Comparison of ENCODE assay signal across 8 mouse cellular contexts in the genomic region with DNA sequence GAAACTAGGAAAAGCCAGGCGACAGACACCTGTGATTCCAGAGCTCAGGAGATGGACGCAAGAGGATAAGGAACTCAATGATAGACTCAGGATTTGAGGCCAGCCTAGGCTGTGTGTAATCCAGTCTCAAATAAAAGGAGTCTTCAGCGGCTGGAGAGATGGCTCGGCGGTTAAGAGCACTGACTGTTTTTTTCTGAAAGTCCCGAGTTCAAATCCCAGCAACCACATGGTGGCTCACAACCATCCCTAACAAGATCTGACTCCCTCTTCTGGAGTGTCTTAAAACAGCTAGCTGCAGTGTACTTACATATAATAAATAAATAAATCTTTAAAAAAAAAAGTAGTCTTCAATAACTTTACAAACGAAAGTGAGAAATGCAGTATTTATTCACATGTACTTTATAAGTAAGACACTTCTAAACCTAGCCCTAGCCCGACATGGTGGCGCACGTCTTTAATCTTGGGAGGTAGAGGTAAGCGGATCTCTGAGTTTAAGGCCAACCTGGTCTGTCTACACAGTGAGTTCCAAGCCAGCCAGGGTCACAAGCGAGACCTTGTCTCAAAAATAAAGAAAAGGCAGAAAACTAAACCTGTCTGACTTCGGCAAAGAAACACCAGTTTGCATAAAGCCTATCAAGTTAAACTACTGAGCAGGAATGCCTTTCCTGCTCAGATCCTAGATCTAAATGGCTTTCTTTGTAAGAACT. TPM values are rescaled to one million over a fixed set of nuclear protein-coding genes. Genes with fewer than 3 reads are reported as not detected.
A peak's percentile ranks its signal among the peaks of the same experiment; 100 is the strongest.
DNase-seq lines count a peak whose midpoint lies in the region; ATAC-seq and TF ChIP-seq lines count a peak whose summit lies in the region.

No protein-coding gene starts in this region.

- 8% methylated on average over 13 of the region's 13 CpGs for WGBS in heart, adult 2 months
- WGBS in forebrain, embryonic 12.5 days = 29% methylated on average over 13 of the region's 13 CpGs

- peak; percentile 47 for TF ChIP-seq CTCF in heart, adult 2 months (IDR thresholded peaks at IDR 0.05)

- ATAC-seq in forebrain, embryonic 12.5 days (ENCODE audit: low FRiP score) = no peak

- 0 out of 2 replicates have a peak, but pooled peaks cover 2% of the 10 kb centered on the region for H3K79me2 ChIP-seq in heart, adult 2 months (replicated peaks; ENCODE audit: control insufficient read depth, insufficient read depth, low read length)

- peaks cover 23% of the 10 kb centered on the region for H3K36me3 ChIP-seq in heart, adult 2 months (ENCODE audit: control insufficient read depth, insufficient read depth, low read length)
- H3K36me3 ChIP-seq in forebrain, embryonic 12.5 days (replicated peaks) = no peaks in the 10 kb centered on the region

- H3K4me3 ChIP-seq in heart, adult 2 months = peak overlapping the region; percentile 87
- peak overlapping the region; percentile 86 for H3K4me3 ChIP-seq in forebrain, embryonic 12.5 days (replicated peaks)

- H3K9ac ChIP-seq in heart, adult 2 months (ENCODE audit: low read depth, low read length) = peak overlapping the region; percentile 87
- H3K9ac ChIP-seq in forebrain, embryonic 12.5 days = peak overlapping the region; percentile 95

- no peaks in the 10 kb centered on the region for H3K27me3 ChIP-seq in heart, adult 2 months (ENCODE audit: control insufficient read depth, insufficient read depth, low read length)
- H3K27me3 ChIP-seq in forebrain, embryonic 12.5 days = no peaks in the 10 kb centered on the region

- TF ChIP-seq EP300 in heart, adult 2 months (IDR thresholded peaks at IDR 0.05; ENCODE audit: insufficient read depth, low read depth, low read length) = no peak

- H3K4me1 ChIP-seq in heart, adult 2 months (ENCODE audit: control insufficient read depth, insufficient read depth, low read length) = peaks cover 7% of the 10 kb centered on the region
- H3K4me1 ChIP-seq in forebrain, embryonic 12.5 days = peaks cover 10% of the 10 kb centered on the region

- H3K9me3 ChIP-seq in forebrain, embryonic 12.5 days = no peaks in the 10 kb centered on the region

- no peak for TF ChIP-seq POLR2A in heart, adult 2 months (IDR thresholded peaks at IDR 0.05; ENCODE audit: insufficient read depth, low read depth, low read length)

- intact Hi-C loops in heart, adult 2 months (cut with DNase I) = no loop called here

- H3K4me2 ChIP-seq in forebrain, embryonic 12.5 days = peak overlapping the region; percentile 75

- peak in 1 of 2 experiments; percentile 12 for DNase-seq in heart, adult 2 months
- no peak for DNase-seq in heart, postnatal 4 days
- DNase-seq in adrenal gland, postnatal 36 days = peak; percentile 10 to 12
- DNase-seq in kidney, adult 18-20 months = peak; percentile 39
- peak; percentile 21 for DNase-seq in lung, postnatal 36 days
- peak; percentile 4 to 11 for DNase-seq in thymus, postnatal 10 days (ENCODE audit: low spot score in 2 of 2)
- DNase-seq in urinary bladder, postnatal 25 days (ENCODE audit: low spot score) = no peak

- H3K27ac ChIP-seq in heart, adult 2 months = peak overlapping the region; percentile 99
- H3K27ac ChIP-seq in forebrain, embryonic 12.5 days = peak overlapping the region; percentile 98

RNA-seq across cellular contexts. Expression of a gene that starts 1.1 kb away (rescaled TPM):
- total RNA-seq in heart, adult 2 months (2021) = 10 to 100 TPM; 24.4 to 26.7 TPM
- 7.5 and 16.2 TPM in 2 replicates for polyA plus RNA-seq in heart, adult 2 months (2012; rRNA removed)
- total RNA-seq in heart, postnatal 4 days (2021) = 10 to 100 TPM; 56.5 to 62.5 TPM
- 10 to 100 TPM; 42.1 to 43.6 TPM for total RNA-seq in adrenal gland, postnatal 36 days (2021)
- 40.2 and 43.5 TPM in 2 replicates for polyA plus RNA-seq in forebrain, embryonic 12.5 days (2016; fragmentation: Nextera tagmentation; extraction: Ambion mirVana)

RNA-seq across cellular contexts. Expression of a gene that starts 58.1 kb away (rescaled TPM):
- total RNA-seq in heart, adult 2 months (2021) = 10 to 100 TPM; 51.5 to 56.4 TPM
- polyA plus RNA-seq in heart, adult 2 months (2012; rRNA removed) = 17.4 and 37.5 TPM in 2 replicates
- total RNA-seq in heart, postnatal 4 days (2021) = 10 to 100 TPM; 43.5 to 49.9 TPM
- total RNA-seq in adrenal gland, postnatal 36 days (2021) = 10 to 100 TPM; 91.4 to 95.3 TPM
- polyA plus RNA-seq in forebrain, embryonic 12.5 days (2016; fragmentation: Nextera tagmentation; extraction: Ambion mirVana) = 36.9 and 37.2 TPM in 2 replicates

Comparison
In these comparisons a context has a peak if more than half of its experiments do, and no peak if none do; other contexts are left out.
1. DNase-seq: peak in adrenal gland, postnatal 36 days (2 of 2), kidney, adult 18-20 months (single experiment), lung, postnatal 36 days (single experiment) and thymus, postnatal 10 days (2 of 2); none in heart, postnatal 4 days (single experiment) and urinary bladder, postnatal 25 days (single experiment).